Mouse (Mus musculus): Measurements from ENCODE around the gene Rdh13.
"Not testable (repeated sequence)": the region's sequence is repeated elsewhere in the genome, so short reads cannot be mapped to it uniquely, and the experiment has no call there.

Rdh13 gene

GRCm38 (mm10) chr7:4431548-4431947 lies 13.9 kb downstream of the Rdh13 start:
- peak; percentile 79 for DNase-seq

GRCm38 (mm10) chr7:4430246-4430844 lies 15.1 kb downstream of the Rdh13 start:
- no peak for DNase-seq

- DNase-seq, result peak; percentile 90
Observed at GRCm38 (mm10) chr7:4427161-4427912, 18.1 kb downstream of the Rdh13 start.

- DNase-seq, result no peak
Observed at GRCm38 (mm10) chr7:4420230-4420629, 25.2 kb downstream of the Rdh13 start.

GRCm38 (mm10) chr7:4419681-4420080 lies 25.8 kb downstream of the Rdh13 start:
- DNase-seq, result no peak

- DNase-seq, result not testable (repeated sequence)
Observed at GRCm38 (mm10) chr7:4412406-4412805, 33.0 kb downstream of the Rdh13 start.

GRCm38 (mm10) chr7:4397730-4398129 lies 47.7 kb downstream of the Rdh13 start, which contains the start of gene Gp6:
Gene Gp6, minus strand, starts transcription at chr7:4397744.
- DNase-seq, result no peak
